Mouse (Mus musculus): ENCODE measurements at regions not wholly inside any gene's neighbourhood (a gene's known extent, or its start where the extent isn't known, plus 50 kb on each side); places are given as distances from the start of the nearest gene placed in this dataset.

- H3K4me1 ChIP-seq (ENCODE audit: control insufficient read depth, insufficient read depth, low read length), result no peaks in the 10 kb centered on the region
- TF ChIP-seq CTCF (IDR thresholded peaks at IDR 0.05; ENCODE audit: insufficient read depth, low read length) (no peak), POLR2A (IDR thresholded peaks at IDR 0.05; ENCODE audit: borderline replicate concordance, extremely low read depth, low read depth, low read length) (no peak)
- WGBS, result 80% methylated on average over 2 of the region's 2 CpGs
- no peak for DNase-seq
- no peak overlapping the region for H3K4me3 ChIP-seq (replicated peaks; ENCODE audit: extremely low read depth, low read depth, low read length)
Measured at GRCm38 (mm10) chr16:5425908-5426307, 170.1 kb upstream of the Eef2kmt start.

DNA sequence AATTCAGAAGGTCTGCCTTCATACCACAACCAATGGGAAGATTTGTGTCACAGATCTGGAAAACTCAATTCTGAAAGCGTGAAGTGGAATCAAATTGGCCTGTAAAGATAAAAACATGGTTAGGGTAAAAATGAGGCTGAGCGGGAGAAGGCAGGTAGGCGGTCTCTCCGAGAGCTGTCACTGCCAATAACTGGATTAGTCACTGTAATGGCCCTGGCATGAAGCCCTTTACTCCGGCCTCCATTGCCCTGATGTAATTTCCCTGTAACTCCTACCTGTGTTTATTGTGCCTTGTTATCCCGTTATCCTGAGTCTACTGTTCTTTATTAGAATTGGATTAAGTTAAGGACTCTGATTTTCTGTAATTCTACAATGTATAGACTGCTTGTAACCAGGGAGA is 166.3 kb upstream of the Eef2kmt start:
- H3K4me3 ChIP-seq (replicated peaks; ENCODE audit: extremely low read depth, low read depth, low read length), result no peak overlapping the region
- no peaks in the 10 kb centered on the region for H3K4me1 ChIP-seq (ENCODE audit: control insufficient read depth, insufficient read depth, low read length)
- no peak for DNase-seq
- TF ChIP-seq CTCF (IDR thresholded peaks at IDR 0.05; ENCODE audit: insufficient read depth, low read length) (no peak), POLR2A (IDR thresholded peaks at IDR 0.05; ENCODE audit: borderline replicate concordance, extremely low read depth, low read depth, low read length) (no peak)
- 82% methylated on average over 6 of the region's 6 CpGs for WGBS

GRCm38 (mm10) chr16:5421591-5421990 is 165.8 kb upstream of the Eef2kmt start:
- 82% methylated on average over 5 of the region's 5 CpGs for WGBS
- DNase-seq, result no peak
- TF ChIP-seq POLR2A (IDR thresholded peaks at IDR 0.05; ENCODE audit: borderline replicate concordance, extremely low read depth, low read depth, low read length) (no peak), CTCF (IDR thresholded peaks at IDR 0.05; ENCODE audit: insufficient read depth, low read length) (no peak)
- H3K4me1 ChIP-seq (ENCODE audit: control insufficient read depth, insufficient read depth, low read length), result no peaks in the 10 kb centered on the region
- no peak overlapping the region for H3K4me3 ChIP-seq (replicated peaks; ENCODE audit: extremely low read depth, low read depth, low read length)

GRCm38 (mm10) chr16:5419467-5419866 is 163.7 kb upstream of the Eef2kmt start:
- 67% methylated on average over 3 of the region's 3 CpGs for WGBS
- no peak for TF ChIP-seq POLR2A (IDR thresholded peaks at IDR 0.05; ENCODE audit: borderline replicate concordance, extremely low read depth, low read depth, low read length)
- no peak for DNase-seq
- no peak overlapping the region for H3K4me3 ChIP-seq (replicated peaks; ENCODE audit: extremely low read depth, low read depth, low read length)
- no peaks in the 10 kb centered on the region for H3K4me1 ChIP-seq (ENCODE audit: control insufficient read depth, insufficient read depth, low read length)

DNA sequence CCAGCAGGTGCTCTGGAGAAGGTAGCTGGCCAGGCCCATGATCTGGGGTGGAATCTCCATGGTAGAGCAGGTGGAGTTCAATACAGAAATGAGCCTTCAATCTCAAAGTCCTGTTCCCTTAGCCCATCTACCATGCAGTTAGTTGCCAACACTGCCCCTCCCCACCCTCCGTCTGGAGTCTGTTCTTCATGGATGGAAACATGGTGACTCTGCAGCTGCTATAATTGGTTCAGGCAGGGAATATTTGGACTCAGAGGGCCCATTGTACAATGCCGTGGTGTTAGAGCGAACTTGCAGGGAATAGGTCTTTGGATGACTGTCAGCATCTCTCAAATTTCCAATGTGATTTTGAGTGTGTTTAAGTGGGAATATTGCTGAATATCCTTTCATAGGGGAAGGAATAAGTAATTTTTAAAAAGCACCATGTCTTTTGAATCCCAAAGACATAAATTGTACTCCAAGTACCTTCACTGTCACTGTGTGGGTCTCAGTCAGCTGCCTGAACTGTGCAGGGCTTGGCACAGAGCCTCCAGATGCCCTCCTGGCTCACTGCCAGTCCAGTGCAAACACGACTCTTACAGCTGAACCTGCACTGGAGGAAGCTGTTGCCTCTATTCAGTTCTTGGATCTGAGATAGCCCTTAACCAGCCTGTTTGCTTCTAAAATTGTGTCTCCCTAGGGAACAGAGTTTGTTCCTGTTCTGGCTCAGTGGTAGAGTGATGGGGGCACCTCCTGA is 162.8 kb upstream of the Eef2kmt start:
- 56% methylated on average over 4 of the region's 4 CpGs for WGBS
- no peak for TF ChIP-seq POLR2A (IDR thresholded peaks at IDR 0.05; ENCODE audit: borderline replicate concordance, extremely low read depth, low read depth, low read length)
- TF ChIP-seq CTCF (IDR thresholded peaks at IDR 0.05; ENCODE audit: insufficient read depth, low read length), result no peak
- Histone ChIP-seq H3K4me1 (ENCODE audit: control insufficient read depth, insufficient read depth, low read length) (no peaks in the 10 kb centered on the region), H3K4me3 (replicated peaks; ENCODE audit: extremely low read depth, low read depth, low read length) (no peak overlapping the region)
- DNase-seq, result no peak

- WGBS, result 77% methylated on average over 4 of the region's 4 CpGs
- Histone ChIP-seq H3K4me3 (replicated peaks; ENCODE audit: extremely low read depth, low read depth, low read length) (no peak overlapping the region), H3K4me1 (ENCODE audit: control insufficient read depth, insufficient read depth, low read length) (no peaks in the 10 kb centered on the region)
- no peak for TF ChIP-seq POLR2A (IDR thresholded peaks at IDR 0.05; ENCODE audit: borderline replicate concordance, extremely low read depth, low read depth, low read length)
- no peak for TF ChIP-seq CTCF (IDR thresholded peaks at IDR 0.05; ENCODE audit: insufficient read depth, low read length)
- no peak for DNase-seq
Measured at GRCm38 (mm10) chr16:5415310-5415709, 159.5 kb upstream of the Eef2kmt start.

- no peak overlapping the region for H3K4me3 ChIP-seq (replicated peaks; ENCODE audit: extremely low read depth, low read depth, low read length)
- WGBS, result 55% methylated on average over 5 of the region's 5 CpGs
- DNase-seq, result no peak
- no peaks in the 10 kb centered on the region for H3K4me1 ChIP-seq (ENCODE audit: control insufficient read depth, insufficient read depth, low read length)
- TF ChIP-seq CTCF (IDR thresholded peaks at IDR 0.05; ENCODE audit: insufficient read depth, low read length) (no peak), POLR2A (IDR thresholded peaks at IDR 0.05; ENCODE audit: borderline replicate concordance, extremely low read depth, low read depth, low read length) (no peak)
Measured at GRCm38 (mm10) chr16:5411819-5412385, 156.1 kb upstream of the Eef2kmt start.

DNA sequence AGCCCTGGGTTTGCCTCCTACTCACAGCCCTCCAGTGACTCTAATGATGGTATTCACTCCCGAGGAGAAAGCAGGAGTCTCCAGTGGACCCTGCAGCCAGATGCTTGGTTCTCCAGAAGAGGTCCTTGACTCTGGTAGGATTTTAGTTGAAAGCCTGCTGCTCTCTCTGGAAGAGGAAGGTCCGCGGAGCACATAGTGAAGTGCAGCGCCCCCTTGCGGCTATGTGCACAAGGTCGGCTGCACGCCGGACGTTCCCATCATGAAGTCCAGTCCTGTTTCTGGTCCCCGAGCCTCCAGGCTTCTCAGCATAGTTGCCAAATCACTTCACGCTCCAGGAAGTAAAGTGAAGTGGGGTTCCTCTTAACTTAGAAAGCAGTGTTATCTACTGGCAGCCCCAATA is 150.9 kb upstream of the Eef2kmt start:
- peak; percentile 25 for DNase-seq
- 2% methylated on average over 11 of the region's 11 CpGs for WGBS
- Histone ChIP-seq H3K4me1 (ENCODE audit: control insufficient read depth, insufficient read depth, low read length) (no peaks in the 10 kb centered on the region), H3K4me3 (replicated peaks; ENCODE audit: extremely low read depth, low read depth, low read length) (no peak overlapping the region)
- TF ChIP-seq CTCF (IDR thresholded peaks at IDR 0.05; ENCODE audit: insufficient read depth, low read length) (peak; percentile 57), POLR2A (IDR thresholded peaks at IDR 0.05; ENCODE audit: borderline replicate concordance, extremely low read depth, low read depth, low read length) (no peak)

DNA sequence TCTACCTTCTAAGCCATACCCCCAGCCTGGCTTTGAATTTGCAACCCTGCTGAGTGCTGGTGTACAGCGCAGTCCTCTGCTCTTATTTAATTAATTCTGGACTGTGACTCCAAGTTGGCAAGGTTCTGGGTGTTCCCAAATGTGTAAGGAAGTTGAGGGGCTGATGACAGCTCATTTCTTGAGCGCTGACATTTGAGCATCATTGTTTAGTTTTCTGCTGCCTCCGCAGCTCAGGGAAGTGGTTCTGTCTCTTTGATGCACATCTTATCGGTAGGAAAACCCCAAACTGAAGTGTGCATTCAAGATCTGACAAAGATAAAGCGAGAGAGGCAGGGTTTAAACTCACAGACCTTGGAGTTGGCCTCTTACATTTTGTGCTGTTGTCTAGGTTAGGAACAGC is 137.6 kb upstream of the Eef2kmt start:
- TF ChIP-seq CTCF (IDR thresholded peaks at IDR 0.05; ENCODE audit: insufficient read depth, low read length), result no peak
- no peak for TF ChIP-seq POLR2A (IDR thresholded peaks at IDR 0.05; ENCODE audit: borderline replicate concordance, extremely low read depth, low read depth, low read length)
- WGBS, result 48% methylated on average over 5 of the region's 5 CpGs
- H3K4me3 ChIP-seq (replicated peaks; ENCODE audit: extremely low read depth, low read depth, low read length), result no peak overlapping the region
- no peaks in the 10 kb centered on the region for H3K4me1 ChIP-seq (ENCODE audit: control insufficient read depth, insufficient read depth, low read length)
- DNase-seq, result no peak

DNA sequence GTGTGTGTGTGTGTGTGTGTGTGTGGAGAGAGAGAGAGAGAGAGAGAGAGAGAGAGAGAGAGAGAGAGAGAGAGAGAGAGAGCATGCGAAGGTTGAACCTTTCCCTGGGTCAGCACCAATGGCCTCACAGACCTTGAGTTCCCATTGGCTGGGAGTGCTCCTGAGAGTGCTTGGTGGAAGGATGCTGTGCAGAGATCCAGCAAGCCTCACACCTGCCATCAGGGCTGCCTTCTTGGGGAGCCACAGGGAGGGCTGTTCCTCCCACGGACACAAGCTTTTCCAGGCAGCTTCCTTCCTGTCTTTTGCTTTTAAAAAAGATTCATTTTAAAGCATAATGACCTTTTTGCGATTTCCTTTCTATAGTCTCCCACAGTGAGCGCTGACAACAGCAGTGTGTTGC is 127.1 kb upstream of the Eef2kmt start:
- H3K4me3 ChIP-seq (replicated peaks; ENCODE audit: extremely low read depth, low read depth, low read length), result no peak overlapping the region
- DNase-seq, result no peak
- WGBS, result 38% methylated on average over 4 of the region's 4 CpGs
- no peaks in the 10 kb centered on the region for H3K4me1 ChIP-seq (ENCODE audit: control insufficient read depth, insufficient read depth, low read length)
- TF ChIP-seq POLR2A (IDR thresholded peaks at IDR 0.05; ENCODE audit: borderline replicate concordance, extremely low read depth, low read depth, low read length), result no peak
